Mouse (Mus musculus) lung, postnatal 36 days (tissue): ENCODE results near the gene Gm49601.

Source experiments
- DNase-seq: peaks from one replicate; pipeline ENCODE4 v3.0.0; 2022; ENCODE audit warnings: mixed read lengths

The Gm49601 gene

GRCm38 (mm10) chr16:18629390-18630231 lies 3.4 kb upstream of the Gm49601 start, which contains the start of gene Sept5:
Gene Sept5, minus strand, starts transcription at chr16:18629954.
- peak; percentile 58 for DNase-seq

- no peak for DNase-seq
Measured at GRCm38 (mm10) chr16:18628948-18629340, 2.7 kb upstream of the Gm49601 start.

DNA sequence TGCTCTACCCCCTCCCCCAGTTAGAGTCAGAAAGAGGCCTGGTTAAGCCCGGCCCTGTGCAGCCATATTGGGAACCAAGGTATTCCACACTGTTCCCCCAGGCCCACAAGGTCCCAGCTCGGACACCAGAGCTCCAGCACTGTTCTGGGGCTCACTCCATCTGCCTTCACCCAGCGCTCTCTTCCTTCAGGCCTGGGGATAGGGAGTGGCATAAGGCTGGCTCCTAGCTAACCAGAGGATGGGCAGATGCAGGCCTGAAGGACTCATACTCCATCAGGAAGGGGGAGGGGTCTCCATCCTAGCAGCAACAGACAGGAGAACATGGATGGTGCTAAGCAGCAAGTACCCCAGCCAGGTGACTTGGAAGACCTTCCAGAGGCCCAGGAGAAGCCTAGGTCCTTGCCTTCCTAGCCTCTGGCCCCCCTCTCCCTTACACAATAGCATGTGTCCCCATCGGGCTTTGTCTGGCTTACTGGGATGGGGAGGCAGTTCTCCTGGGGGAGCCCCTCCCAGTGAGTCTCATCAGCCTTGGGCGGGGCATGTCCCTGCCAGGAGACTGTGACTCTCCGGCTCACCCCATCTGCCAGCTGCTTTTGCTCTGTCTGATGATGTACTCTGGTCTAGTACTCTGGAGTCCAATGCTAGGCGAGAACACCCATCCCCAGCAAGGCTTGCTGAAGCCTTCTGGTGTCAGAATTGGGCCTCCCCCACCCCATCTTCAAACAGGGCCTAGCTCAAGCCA lies 2.1 kb upstream of the Gm49601 start:
- DNase-seq: no peak

- DNase-seq: no peak
Measured at GRCm38 (mm10) chr16:18627163-18627562, 936 bp upstream of the Gm49601 start.

DNA sequence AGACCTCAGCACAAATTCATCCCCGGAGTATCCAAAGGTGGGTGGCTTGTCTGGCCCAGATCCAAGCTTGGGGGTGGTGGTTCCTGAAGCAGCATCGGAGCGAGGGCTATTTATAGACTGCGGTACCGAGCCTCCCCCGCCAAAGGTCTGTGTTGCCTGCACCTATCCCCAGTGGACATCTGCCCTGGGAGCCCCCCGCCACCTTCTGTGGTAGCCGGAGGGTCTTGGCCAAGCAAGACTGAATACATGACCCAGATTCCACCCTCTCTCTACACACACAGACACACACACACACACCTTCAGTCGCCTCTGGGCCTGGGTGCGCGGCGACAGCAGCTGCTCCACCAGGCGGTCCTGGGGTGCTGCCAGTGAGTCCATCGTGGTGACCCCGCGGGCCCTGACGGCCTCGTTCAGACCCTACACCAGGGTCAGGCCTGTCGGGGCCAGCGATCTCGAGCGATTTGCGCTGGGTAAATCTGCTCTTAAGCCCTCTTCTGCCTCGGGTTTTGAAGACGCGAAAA lies 376 bp downstream of the Gm49601 start:
- DNase-seq: no peak

GRCm38 (mm10) chr16:18625097-18625496 lies 1.1 kb downstream of the Gm49601 start:
- no peak for DNase-seq

DNA sequence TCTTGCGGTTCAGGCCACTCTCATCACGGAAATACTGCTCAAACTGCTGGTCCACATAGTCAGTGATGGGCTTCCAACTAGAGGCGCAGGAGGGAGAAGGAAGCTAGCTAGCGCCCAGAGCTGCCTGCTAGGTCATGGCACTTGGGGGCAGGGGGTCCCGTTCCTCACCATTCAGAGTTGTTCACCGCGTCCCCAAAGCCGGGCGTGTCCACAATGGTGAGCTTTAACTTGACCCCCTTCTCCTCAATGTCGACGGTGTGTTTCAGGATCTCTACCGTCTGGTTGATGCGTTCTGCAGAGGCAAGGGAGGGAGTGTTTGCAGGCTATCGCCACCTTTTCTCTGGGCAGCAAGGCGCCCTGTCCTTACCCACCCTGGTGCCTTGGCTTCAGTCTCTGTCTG lies 1.6 kb downstream of the Gm49601 start:
- DNase-seq: no peak

DNA sequence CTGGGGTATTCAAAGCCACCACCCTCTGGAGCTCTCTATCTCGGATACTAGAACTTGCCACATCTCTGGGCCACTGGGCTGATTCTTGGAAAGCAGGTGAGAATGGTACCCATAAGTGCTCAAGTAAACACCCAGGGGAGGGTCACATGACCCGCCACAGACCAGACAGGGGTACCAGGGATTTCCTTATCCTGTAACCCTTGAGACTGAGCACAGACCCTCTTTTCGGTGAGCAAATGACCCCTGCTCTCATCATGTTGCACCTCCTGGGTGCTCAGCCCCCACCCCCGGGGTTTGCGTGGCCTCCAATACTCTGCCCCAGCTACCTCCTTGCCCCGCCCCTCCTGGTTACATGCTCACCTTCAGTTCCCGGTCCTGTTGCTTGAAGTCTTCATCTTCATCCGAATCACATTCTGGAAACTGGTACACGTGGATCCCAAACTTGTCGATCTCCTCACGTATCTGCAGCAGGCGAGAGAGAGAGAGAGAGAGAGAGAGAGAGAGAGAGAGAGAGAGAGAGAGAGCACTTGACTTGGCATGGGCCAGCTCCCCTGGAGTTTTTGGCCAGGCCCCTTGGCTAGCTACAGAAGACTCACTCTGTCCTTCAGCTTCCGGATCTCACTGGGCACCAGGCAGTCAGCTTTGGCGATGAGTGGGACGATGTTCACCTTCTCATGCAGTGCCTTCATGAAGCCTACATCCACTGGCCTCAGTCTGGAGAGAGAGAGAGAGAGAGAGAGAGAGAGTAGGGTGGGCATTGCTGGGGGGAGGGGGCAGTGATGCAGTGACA lies 2.3 kb downstream of the Gm49601 start:
- DNase-seq: no peak

- DNase-seq: no peak
Measured at GRCm38 (mm10) chr16:18622916-18623750, 3.1 kb downstream of the Gm49601 start.

GRCm38 (mm10) chr16:18622019-18622418 lies 4.2 kb downstream of the Gm49601 start, which contains the start of gene Gp1bb:
Gene Gp1bb, minus strand, starts transcription at chr16:18622403.
- no peak for DNase-seq

DNA sequence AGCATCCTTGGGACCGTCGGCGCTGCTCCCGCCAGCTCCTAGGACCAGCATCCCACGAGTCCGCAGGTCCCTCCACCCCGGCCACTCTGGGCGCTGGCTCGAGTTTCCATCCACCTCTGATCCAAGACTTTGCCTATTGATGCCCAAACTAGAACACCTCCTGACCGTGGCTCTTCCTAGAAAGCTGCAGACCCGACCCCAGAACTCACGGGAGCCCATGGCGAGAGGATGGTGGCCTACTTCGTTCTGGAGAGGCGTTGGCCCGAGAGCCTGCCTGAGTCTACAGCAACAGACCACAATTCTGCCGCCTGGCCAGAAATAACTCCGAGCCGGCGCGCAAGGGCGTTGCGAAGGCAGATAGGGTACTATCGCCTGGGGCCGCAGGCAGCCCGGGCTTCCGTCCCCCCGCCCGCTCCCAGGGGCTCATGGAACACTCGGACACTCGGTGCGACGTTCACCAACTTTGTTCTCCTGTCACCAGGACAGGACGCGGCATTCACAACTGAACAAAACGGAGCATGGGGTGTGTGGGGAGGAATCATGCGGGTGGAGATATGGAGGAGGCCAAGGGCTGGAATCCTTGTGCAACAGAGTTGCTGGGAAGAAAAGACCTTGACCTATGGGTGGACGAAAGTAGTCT lies 4.7 kb downstream of the Gm49601 start:
- DNase-seq: no peak

GRCm38 (mm10) chr16:18620601-18621361 lies 5.4 kb downstream of the Gm49601 start:
- no peak for DNase-seq

GRCm38 (mm10) chr16:18620201-18620600 lies 6.0 kb downstream of the Gm49601 start:
- no peak for DNase-seq

DNA sequence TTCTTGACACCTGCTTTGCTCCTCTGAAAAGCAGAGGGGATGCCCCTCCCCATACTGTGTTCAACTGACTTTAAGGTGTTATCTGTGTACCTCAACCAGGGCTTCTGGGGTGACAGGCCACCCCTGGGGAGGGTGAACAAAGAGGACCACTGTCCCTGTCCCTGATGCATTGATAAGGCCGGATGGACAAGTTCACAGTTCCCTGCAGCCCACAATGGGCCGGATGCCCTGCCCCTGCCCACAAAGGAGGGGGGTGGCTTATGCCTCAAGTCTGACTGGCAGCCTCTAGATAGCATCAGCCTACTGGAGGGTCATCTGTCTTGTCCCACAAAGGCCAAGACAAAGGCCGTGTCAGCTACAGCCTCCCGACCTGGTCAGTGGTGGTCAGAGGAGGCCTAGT lies 7.1 kb downstream of the Gm49601 start:
- peak; percentile 56 for DNase-seq

DNA sequence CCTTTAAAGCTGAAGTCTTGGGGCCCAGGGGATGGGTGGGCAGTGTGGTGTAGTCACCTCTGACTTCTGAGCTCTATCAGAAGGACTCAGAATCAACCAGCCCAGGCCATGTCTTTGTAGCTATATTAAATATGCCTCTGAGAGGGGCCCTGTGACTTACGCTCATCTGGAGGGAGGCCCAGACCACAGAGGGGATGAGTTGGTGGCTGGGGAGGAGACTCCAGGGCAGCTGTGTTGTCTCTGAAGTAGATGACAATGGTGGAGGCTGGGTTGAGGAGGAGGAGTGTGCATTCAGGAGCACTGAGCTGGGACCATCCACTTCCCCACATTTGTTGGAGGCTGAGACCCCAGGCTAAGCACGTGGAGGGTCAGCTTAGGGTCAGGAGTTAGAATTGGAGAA lies 7.9 kb downstream of the Gm49601 start:
- DNase-seq: no peak

GRCm38 (mm10) chr16:18617370-18618065 lies 8.7 kb downstream of the Gm49601 start:
- DNase-seq: peak; percentile 93

DNA sequence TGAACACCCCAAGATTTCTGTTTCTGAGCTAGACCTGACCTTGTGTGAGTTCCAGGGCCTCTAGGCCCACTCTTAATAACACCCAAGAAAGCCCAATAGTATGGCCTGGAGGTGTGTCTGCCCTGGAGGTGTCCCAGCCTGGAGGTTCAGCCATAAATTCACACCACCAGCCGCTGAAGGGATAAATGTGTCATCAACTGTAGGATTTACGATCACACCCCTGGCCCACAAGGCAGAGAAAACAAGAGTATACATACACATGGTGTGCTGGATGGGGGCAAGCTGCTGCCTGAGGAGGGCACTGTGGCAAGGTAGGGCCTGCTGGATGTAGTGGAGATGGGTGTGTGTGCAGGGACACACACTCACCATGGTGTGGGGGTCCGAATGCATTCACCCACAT lies 12.9 kb downstream of the Gm49601 start:
- DNase-seq: no peak

DNA sequence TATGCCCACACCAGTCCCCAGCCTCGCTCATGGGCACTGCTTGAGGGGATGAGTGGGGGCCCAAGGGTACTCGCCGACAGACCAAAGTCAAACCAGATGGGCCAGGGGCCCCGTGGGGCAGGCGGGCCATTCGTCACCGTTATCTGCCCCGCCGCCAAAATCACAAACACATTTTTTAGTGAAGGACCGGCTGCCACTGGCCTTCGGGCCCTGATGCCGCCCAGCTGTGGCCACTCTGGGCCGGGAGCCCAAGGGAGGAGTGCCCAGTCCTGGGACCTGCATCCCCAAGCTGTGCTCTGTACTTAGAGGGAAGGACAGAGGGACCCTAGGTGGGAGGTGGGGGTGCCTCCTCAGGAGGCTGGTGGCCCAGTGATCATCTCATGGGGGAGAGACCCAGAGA lies 14.5 kb downstream of the Gm49601 start:
- no peak for DNase-seq

DNA sequence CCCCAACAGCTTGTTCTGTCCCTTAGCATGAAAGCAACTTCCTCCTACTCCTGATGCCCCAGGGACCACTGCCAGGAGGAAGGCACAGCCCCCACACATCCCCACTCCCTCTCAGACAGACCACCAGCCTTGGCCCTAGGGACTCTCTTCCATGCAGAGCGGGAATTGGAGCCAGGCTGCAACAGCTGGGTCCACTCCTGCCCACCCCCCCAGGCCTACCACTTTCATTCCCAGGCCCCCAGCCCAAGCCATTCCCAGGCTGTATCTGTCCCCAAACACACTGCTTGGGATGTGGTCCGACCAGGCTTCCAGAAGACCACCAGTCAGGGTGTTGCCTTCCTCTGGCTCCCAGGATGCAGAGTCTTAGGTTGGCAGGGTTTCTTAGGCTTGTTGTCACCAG lies 17.1 kb downstream of the Gm49601 start:
- no peak for DNase-seq

- peak; percentile 40 for DNase-seq
Measured at GRCm38 (mm10) chr16:18608226-18608625, 18.0 kb downstream of the Gm49601 start.
